Mouse (Mus musculus): ENCODE data around the gene Pigp. TPM values are rescaled to one million over a fixed set of nuclear protein-coding genes. Genes with fewer than 3 reads are reported as not detected.
A peak's percentile ranks its signal among the peaks of the same experiment; 100 is the strongest.
"Not testable (repeated sequence)": the region's sequence is repeated elsewhere in the genome, so short reads cannot be mapped to it uniquely, and the experiment has no call there.

The Pigp gene
- total RNA-seq, 2 experiments from 2014 or later = 149 to 161 TPM

DNA sequence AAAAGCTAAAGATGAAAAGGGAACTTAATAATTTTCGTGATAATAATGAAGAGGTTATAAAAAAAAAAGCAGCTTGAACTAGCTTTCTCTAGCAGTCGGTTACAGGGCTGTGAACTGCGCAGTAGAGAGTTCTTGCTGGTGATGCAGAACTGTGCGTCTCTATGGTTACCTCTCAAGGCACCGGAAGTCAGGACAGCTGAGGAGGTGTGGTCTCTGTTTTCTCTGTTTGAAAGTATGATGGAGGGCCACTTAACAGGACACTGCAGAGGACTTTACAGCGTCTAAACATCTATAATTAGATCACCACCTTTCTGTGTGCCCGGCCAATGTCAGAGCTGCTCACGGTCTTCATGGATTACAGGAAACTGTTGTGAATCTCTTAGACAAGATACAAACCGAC lies 17.2 kb downstream of the Pigp start:
- no peak for TF ChIP-seq CTCF (IDR thresholded peaks at IDR 0.05)
- intact Hi-C loops (cut with DNase I) = no loop called here
- no peak overlapping the region for H3K4me3 ChIP-seq
- H3K27ac ChIP-seq = no peak overlapping the region
- peak; percentile 18 for DNase-seq

DNA sequence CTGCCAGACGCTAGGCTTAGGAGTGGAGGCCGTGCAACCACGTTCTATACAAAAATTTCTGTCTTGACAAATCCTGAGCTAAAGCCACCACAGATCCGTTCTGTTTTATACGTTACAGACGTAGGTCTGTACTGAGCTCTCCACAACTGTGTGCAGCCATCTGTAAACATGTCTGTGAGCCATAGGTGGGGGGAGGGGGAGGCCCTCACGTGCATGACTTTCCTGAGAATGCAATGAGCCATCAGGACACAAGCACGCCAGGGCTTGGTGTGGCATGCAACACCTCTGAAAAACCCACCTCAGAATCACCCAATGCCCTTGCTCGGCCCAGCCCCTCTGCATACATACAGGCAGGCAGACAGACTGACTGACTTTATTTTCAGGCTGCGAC lies 21.4 kb downstream of the Pigp start:
- intact Hi-C loops (cut with DNase I) = no loop called here
- DNase-seq = no peak
- H3K27ac ChIP-seq = no peak overlapping the region
- TF ChIP-seq CTCF (IDR thresholded peaks at IDR 0.05) = no peak
- no peak overlapping the region for H3K4me3 ChIP-seq

DNA sequence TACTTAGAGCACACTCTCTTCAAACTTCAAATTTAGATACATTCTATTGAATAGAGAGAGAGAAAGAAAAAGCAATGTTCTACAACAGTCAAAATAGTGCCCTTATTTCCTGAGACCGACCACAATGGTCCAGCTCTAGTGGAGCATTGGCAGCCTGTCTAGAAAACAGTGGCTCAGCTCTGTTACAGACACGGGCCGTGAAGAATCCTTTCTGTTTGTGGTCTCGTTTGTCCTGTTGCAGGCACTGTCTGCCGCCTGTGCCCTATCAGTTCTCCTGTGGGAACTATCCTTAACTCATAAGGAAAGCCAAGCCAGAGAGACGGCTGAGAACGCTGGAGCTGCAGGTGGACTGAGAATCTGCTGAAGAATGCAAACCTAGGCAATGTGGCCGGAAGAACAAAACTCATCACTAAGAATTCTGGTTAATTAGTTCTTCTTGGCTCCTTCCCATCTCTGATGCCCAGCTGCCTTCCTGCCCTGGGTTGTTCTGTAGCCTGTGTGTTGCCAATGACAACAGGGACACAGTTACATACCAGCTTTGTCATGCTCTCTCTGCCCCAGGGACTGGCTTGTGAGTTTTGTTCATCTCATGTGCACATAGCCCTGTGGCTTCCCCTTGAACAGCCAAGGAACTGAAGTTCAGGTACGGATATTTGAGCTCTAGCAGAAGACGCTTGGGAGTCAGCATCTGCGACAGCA lies 21.9 kb downstream of the Pigp start:
- 0 out of 2 replicates have a peak overlapping the region, but pooled peaks have one; percentile 4 for H3K27ac ChIP-seq
- no peak for DNase-seq
- H3K4me3 ChIP-seq = peak overlapping the region; percentile 50
- intact Hi-C loops (cut with DNase I) = no loop called here
- no peak for TF ChIP-seq CTCF (IDR thresholded peaks at IDR 0.05)

DNA sequence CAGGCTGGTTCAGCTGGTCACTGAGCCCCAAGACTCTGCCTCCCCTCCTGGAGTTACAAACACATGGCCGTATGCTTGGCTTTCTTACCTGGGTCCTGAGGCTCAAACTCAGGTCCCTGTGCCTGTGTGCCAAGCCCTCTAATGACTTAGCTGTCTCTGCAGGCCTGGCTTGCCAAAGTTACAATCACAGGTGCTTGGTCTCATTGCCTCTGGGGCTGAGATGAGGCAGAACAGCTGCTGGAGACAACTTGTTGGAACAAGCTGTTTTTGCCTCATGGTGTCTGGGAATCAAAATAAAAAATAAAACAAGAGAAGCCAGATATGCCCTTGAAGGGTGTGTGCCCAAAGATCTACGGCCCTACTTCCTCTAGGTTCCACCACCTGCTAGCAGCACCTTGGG lies 22.9 kb downstream of the Pigp start:
- no peak overlapping the region for H3K27ac ChIP-seq
- DNase-seq = peak; percentile 49
- no peak for TF ChIP-seq CTCF (IDR thresholded peaks at IDR 0.05)
- intact Hi-C loops (cut with DNase I) = no loop called here
- H3K4me3 ChIP-seq = no peak overlapping the region

DNA sequence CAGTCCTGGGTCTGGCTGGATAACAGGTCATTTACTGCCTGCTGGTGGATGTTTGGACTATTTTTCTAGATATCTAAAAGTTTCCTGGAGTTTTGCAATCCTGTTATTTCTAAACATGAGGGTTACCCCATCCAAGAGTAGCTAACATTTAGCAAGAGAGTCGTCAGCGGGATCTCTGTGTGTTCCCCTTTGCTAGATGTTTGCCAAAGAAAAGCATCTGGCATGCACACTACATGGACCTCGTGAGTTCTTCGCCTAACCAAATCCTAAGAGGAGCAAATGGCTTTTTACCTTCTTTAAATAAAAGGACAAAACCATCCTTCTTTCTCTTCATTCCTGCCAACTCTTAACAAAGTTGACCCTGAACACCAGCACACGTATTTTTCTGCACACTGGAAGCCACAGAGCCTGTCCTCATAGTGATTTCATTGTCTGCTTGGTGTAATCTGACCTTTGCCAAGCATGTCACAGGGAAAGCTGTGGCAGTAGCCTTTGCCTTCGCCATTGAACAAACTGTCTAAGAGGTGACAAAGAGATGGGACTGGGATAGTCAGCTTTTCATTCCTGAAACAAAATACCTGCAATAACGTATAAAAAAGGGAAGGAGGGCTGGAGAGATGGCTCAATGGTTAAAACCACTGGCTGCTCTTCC lies 24.4 kb downstream of the Pigp start:
- Histone ChIP-seq H3K27ac (no peak overlapping the region), H3K4me3 (no peak overlapping the region)
- DNase-seq = no peak
- TF ChIP-seq CTCF (IDR thresholded peaks at IDR 0.05) = no peak
- intact Hi-C loops (cut with DNase I) = no loop called here

DNA sequence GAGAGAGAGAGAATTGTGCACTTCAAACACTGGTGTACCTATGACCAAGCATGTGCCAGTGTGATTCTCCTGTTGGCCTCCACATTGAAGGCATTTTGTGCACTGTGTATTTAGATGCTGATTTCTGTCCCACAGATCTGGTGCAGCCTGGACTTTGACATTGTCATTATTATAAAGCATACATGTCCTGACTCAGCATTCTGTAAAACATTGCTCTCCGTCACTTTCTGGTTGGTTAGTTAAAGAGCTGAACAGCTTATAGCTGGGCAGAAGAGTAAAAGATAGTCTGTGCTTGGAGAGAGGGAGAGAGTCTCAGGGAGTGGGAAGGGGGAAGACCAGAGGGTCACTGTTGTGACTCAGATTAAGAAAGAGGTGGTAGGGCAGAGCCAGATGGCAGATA lies 25.9 kb downstream of the Pigp start:
- Histone ChIP-seq H3K4me3 (no peak overlapping the region), H3K27ac (no peak overlapping the region)
- DNase-seq = no peak
- no peak for TF ChIP-seq CTCF (IDR thresholded peaks at IDR 0.05)
- intact Hi-C loops (cut with DNase I) = no loop called here

DNA sequence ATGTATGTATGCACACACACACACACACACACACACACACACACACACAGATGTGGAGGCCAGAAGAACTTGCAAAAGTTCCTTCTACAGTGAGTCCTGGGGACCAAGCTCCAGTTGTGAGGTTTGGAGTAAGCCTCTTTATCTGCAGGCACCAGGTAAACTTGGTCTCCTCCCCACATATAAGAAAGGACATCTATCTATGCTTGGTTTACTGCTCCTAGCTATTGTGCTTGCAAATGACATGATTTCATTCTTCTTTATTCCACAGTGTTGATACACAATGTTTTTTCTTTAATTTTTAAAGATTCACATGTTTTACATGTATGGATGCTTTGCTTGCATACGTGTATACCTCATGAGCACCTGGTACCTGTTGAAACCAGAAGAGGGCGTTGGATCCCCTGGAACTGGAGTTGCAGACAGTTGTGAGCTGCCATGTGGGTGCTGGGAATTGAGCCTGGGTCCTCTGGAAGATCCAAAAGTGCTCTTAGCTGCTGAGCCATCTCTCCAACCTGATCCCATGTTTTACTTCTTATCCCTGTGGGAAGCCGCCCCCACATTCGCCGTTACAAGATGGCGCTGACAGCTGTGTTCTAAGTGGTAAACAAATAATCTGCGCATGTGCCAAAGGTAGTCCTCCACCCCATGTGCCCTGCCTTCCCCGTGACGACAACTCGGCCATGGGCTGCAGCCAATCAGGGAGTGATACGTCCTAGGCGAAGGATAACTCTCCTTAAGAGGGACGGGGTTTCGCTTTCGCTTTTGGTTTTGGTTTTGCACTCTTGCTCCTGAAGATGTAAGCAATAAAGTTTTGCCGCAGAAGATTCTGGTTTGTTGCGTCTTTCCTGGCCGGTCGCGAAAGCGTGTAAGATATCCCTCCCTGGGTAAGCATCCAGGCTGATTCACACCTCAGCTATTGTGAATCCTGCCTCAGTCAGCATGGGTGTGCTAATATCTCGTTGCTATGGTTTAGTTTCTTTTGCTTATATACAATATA lies 32.2 kb downstream of the Pigp start:
- DNase-seq; H3K4me3 ChIP-seq; H3K27ac ChIP-seq; intact Hi-C loops (cut with DNase I): not testable (repeated sequence)

DNA sequence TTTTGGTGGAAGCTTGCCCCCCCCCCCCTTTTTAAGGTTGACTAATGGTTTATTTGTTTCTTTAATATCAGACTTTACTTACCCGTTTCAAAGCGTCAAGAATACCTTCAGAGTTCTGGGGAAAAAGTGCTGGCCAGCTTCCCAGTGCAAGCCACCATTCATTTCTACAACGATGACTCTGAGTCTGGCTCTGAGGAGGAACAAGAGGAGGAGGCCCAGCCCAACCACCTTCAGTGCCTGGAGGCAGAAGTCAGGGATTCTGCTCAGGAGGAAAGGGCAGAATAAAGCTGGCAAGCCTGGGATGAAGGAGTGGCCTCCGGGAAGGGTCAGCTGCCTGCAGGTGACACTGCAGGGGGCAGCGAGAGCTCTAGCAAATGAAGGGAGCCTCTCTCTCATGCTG lies 36.0 kb downstream of the Pigp start:
- Histone ChIP-seq H3K27ac (no peak overlapping the region), H3K4me3 (no peak overlapping the region)

DNA sequence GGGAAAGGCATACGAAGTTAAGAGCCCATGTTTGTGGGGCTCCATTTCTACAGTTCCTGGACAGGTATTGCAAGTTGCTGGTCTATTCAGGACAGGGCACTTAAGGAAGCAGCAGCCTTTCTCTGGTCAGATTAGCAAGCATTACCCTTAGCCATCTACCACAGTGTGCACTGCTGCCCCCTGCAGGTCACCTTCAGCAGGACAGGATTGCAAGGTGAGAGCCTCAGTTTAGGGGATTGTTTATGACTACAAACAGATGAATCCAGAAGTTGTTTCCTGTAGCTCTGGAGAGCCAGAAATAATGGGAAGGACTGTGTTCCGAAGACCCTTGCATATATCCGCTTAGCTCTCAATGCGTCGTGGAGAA lies 39.8 kb downstream of the Pigp start:
- peak; percentile 77 for DNase-seq
- TF ChIP-seq CTCF (IDR thresholded peaks at IDR 0.05) = peak; percentile 95
- H3K4me3 ChIP-seq = no peak overlapping the region
- intact Hi-C loops (cut with DNase I) = loop anchor here (1.0 kb wide), 1 partner anchor 63 kb away; no protein-coding TSS in a partner anchor
- no peak overlapping the region for H3K27ac ChIP-seq

More for the DNA sequence above, 36.0 kb downstream of the Pigp start:
- no peak for DNase-seq
- intact Hi-C loops (cut with DNase I) = loop anchor here (2.0 kb wide), 1 partner anchor 35 kb away; no protein-coding TSS in a partner anchor
- TF ChIP-seq CTCF (IDR thresholded peaks at IDR 0.05) = no peak

DNA sequence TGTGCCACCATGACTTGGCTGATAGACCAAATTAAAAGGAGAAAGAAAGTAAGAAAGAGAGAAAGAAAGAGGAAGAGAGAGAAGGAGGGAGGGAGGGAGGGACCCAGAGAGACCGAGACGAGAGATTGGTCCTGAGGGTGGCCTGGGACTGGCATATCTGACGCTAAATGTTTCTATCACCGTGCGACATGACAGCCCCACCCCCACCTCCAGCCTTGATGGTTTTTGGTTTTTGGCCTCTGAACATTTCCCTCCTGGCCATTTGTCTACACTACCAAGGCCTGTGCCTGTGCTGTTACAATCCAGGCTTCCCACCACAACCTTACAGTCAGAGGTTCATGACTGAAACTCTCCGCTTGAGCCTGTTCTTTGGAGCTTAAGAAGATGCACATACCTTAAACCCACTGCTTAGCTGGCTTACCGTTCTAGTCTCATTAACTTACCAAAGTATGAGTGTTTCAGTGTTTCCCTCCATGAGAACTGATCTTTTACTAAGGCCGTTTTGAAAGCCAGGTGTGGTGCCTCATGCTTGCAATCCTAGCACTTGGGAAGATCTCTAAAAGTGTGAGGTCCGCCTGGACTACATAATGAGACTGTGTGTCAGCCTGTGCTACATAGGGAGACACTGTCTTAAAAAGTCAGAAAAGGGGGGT lies 40.3 kb downstream of the Pigp start:
- intact Hi-C loops (cut with DNase I) = no loop called here
- H3K4me3 ChIP-seq = no peak overlapping the region
- no peak overlapping the region for H3K27ac ChIP-seq
- no peak for DNase-seq
- TF ChIP-seq CTCF (IDR thresholded peaks at IDR 0.05) = no peak

DNA sequence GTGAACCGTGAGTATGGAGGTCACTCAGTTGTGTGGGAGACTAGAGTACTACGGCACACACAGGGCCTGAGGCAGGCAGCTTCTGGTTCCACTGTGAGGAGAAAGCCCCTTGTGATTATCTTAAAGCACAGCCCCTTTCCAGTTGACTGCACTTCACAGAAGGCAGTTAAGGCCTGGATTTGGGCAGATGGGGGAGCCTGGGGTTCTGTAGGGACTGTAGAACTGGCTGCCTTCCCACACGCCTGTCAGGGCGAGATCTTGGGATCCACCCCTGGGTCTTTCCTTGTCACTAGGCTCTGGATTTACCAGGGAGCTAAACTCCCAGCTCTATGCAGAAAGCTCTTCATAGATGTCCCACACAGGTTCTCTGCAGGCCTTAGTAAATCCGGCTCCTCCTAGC lies 41.2 kb downstream of the Pigp start:
- TF ChIP-seq CTCF (IDR thresholded peaks at IDR 0.05) = no peak
- no peak overlapping the region for H3K4me3 ChIP-seq
- intact Hi-C loops (cut with DNase I) = no loop called here

More for the DNA sequence above, 41.2 kb downstream of the Pigp start:
- DNase-seq = no peak
- no peak overlapping the region for H3K27ac ChIP-seq
